Mouse (Mus musculus) heart, embryonic 12.5 days (tissue): ENCODE measurements around the gene Tnrc6c. TPM values are rescaled to one million over a fixed set of nuclear protein-coding genes. Genes with fewer than 3 reads are reported as not detected.

Source experiments
- ATAC-seq: fragments of 200-750 bp; cut with Nextera tagmentation; 2 replicates; pipeline ENCODE4 v1.8.0; 2017; ENCODE audit warnings: moderate TSS enrichment, moderate library complexity; ENCODE audit not compliant: insufficient number of reproducible peaks, low FRiP score
- H3K27ac ChIP-seq: fragments of 300-500 bp; sonication (generic); 2 replicates; pipeline ENCODE4 v1.5.1; 2016; ENCODE audit warnings: mild to moderate bottlenecking, moderate library complexity; ENCODE audit not compliant: poor library complexity, severe bottlenecking
- H3K27me3 ChIP-seq: fragments of 300-500 bp; sonication (generic); replicated peaks from 2 replicates; pipeline ENCODE4 v1.6.1; 2016; ENCODE audit warnings: mild to moderate bottlenecking, moderate library complexity
- H3K36me3 ChIP-seq: fragments of 300-500 bp; sonication (generic); 2 replicates; pipeline ENCODE4 v1.6.1; 2016; ENCODE audit warnings: mild to moderate bottlenecking, moderate library complexity
- H3K4me1 ChIP-seq: fragments of 300-500 bp; sonication (generic); replicated peaks from 2 replicates; pipeline ENCODE4 v1.6.1; 2016; ENCODE audit warnings: mild to moderate bottlenecking
- H3K4me2 ChIP-seq: fragments of 300-500 bp; sonication (generic); 2 replicates; pipeline ENCODE4 v1.6.1; 2016; ENCODE audit warnings: mild to moderate bottlenecking, moderate library complexity
- H3K4me3 ChIP-seq: fragments of 300-500 bp; sonication (generic); 2 replicates; pipeline ENCODE4 v1.5.1; 2016; ENCODE audit warnings: mild to moderate bottlenecking
- H3K9ac ChIP-seq: fragments of 300-500 bp; sonication (generic); 2 replicates; pipeline ENCODE4 v1.6.1; 2016; ENCODE audit warnings: mild to moderate bottlenecking, moderate library complexity
- H3K9me3 ChIP-seq: fragments of 300-500 bp; sonication (generic); replicated peaks from 2 replicates; pipeline ENCODE4 v1.6.1; 2016; ENCODE audit warnings: mild to moderate bottlenecking, moderate library complexity
- WGBS: fragments of 180-500 bp; shearing (Covaris S2); methylation state at CpG from one replicate; pipeline ENCODE4 v1.1.7; 2016; 5-methylcytosine and 5-hydroxymethylcytosine counted together
- polyA plus RNA-seq: library from polyadenylated mRNA; unstranded; fragments of >200 nt; fragmentation: Nextera tagmentation; extraction: Ambion mirVana; gene quantifications from 2 replicates; pipeline ENCODE4 v1.2.1, GENCODE M21; 2016

The Tnrc6c gene
- polyA plus RNA-seq, 1 experiment from 2014 or later = 8.2 TPM

DNA sequence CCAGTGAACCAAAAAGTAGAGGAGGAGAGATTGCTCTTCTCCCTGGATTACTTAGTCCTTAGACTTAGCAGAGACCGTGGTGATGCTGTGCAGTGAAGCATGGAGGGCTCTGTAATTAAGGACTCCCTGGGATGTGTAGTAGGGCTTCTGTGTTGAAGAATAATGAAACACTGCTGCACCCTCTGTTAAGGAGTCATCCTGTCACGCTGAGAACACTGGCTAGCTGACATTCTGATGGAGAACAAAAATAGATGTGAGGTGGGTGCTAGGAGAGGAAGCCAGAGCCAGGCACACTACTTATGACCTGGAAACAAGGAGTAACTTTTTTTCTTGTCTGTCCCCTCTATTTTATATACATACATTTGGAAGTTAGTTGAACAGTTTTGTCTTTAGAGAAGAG, 22.6 kb downstream of the Tnrc6c start:
- WGBS = 34% methylated on average over 2 of the region's 2 CpGs

GRCm38 (mm10) chr11:117677111-117677510, 23.0 kb downstream of the Tnrc6c start:
- Histone ChIP-seq H3K27me3 (no peaks in the 10 kb centered on the region), H3K9ac (0 out of 2 replicates have a peak overlapping the region, but pooled peaks have one; percentile 13), H3K27ac (peak overlapping the region; percentile 76), H3K4me2 (peak overlapping the region; percentile 34; the same call in 1 of the 2 replicates), H3K36me3 (no peaks in the 10 kb centered on the region), H3K9me3 (no peaks in the 10 kb centered on the region), H3K4me3 (no peak overlapping the region), H3K4me1 (peaks cover 29% of the 10 kb centered on the region)
- no peak for ATAC-seq
- WGBS = 53% methylated on average over 3 of the region's 3 CpGs

More for the DNA sequence above, 22.6 kb downstream of the Tnrc6c start:
- Histone ChIP-seq H3K4me1 (peaks cover 29% of the 10 kb centered on the region), H3K9me3 (no peaks in the 10 kb centered on the region), H3K36me3 (no peaks in the 10 kb centered on the region), H3K4me2 (peak overlapping the region; percentile 34), H3K4me3 (no peak overlapping the region), H3K27ac (peak overlapping the region; percentile 76), H3K9ac (no peak overlapping the region), H3K27me3 (no peaks in the 10 kb centered on the region)
- ATAC-seq = no peak

DNA sequence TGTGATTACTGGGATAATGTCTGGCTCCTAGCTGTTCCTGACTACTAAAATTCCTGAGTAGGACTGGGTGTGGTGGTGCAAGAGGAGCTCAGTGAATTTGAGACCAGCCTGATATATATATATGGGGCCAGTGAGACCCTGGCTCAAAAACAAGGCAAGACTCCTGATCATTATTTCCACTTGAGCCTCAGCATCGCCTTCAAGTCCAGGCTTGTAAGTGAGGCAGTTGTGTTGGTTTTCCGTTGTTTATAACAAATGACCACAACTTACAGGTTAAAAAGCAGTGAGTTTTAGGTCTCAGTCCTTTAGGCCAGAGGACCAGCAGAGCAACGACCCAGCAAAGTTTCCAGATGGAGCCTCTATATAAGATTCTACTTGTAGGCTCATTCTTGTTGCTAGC, 23.5 kb downstream of the Tnrc6c start:
- ATAC-seq = no peak
- Histone ChIP-seq H3K4me2 (no peak overlapping the region), H3K9ac (0 out of 2 replicates have a peak overlapping the region, but pooled peaks have one; percentile 13), H3K27ac (no peak overlapping the region), H3K36me3 (no peaks in the 10 kb centered on the region), H3K9me3 (no peaks in the 10 kb centered on the region), H3K4me1 (peaks cover 34% of the 10 kb centered on the region), H3K4me3 (no peak overlapping the region), H3K27me3 (no peaks in the 10 kb centered on the region)
- 84% methylated on average over 3 of the region's 3 CpGs for WGBS

DNA sequence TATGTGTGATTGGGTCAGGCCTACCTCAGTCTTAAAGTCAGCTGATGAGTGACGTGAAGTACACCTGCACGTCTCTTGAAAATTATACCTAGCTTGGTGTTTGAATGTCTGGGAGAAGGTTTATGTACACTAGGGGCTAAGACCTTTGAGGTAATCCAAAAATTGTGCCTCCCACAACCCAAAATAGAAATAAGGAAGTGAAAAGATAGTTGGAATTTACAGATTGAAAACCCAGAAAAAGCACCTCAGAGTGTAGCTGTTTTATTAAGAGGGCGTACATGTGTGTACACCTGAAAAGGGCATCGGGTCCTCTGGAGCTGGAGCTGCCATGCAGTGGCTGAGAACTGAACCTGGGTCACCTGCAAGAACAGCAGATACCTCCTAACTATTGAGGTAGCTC, 24.1 kb downstream of the Tnrc6c start:
- Histone ChIP-seq H3K9ac (no peak overlapping the region), H3K4me2 (no peak overlapping the region), H3K27ac (no peak overlapping the region), H3K4me1 (peaks cover 37% of the 10 kb centered on the region), H3K4me3 (no peak overlapping the region), H3K36me3 (no peaks in the 10 kb centered on the region), H3K27me3 (no peaks in the 10 kb centered on the region), H3K9me3 (no peaks in the 10 kb centered on the region)
- 90% methylated on average over 4 of the region's 4 CpGs for WGBS
- no peak for ATAC-seq

- WGBS = 36% methylated on average over 2 of the region's 2 CpGs
- Histone ChIP-seq H3K4me2 (no peak overlapping the region), H3K27me3 (no peaks in the 10 kb centered on the region), H3K9me3 (no peaks in the 10 kb centered on the region), H3K9ac (no peak overlapping the region), H3K4me3 (no peak overlapping the region), H3K27ac (no peak overlapping the region), H3K36me3 (no peaks in the 10 kb centered on the region), H3K4me1 (peaks cover 37% of the 10 kb centered on the region)
- ATAC-seq = no peak
Observed at GRCm38 (mm10) chr11:117678740-117679139, 24.7 kb downstream of the Tnrc6c start.

- Histone ChIP-seq H3K36me3 (no peaks in the 10 kb centered on the region), H3K27me3 (no peaks in the 10 kb centered on the region), H3K9me3 (no peaks in the 10 kb centered on the region), H3K9ac (no peak overlapping the region), H3K27ac (no peak overlapping the region), H3K4me3 (no peak overlapping the region), H3K4me1 (peaks cover 52% of the 10 kb centered on the region), H3K4me2 (no peak overlapping the region)
- ATAC-seq = no peak
- 42% methylated on average over 5 of the region's 5 CpGs for WGBS
Observed at GRCm38 (mm10) chr11:117684640-117685039, 30.6 kb downstream of the Tnrc6c start.

DNA sequence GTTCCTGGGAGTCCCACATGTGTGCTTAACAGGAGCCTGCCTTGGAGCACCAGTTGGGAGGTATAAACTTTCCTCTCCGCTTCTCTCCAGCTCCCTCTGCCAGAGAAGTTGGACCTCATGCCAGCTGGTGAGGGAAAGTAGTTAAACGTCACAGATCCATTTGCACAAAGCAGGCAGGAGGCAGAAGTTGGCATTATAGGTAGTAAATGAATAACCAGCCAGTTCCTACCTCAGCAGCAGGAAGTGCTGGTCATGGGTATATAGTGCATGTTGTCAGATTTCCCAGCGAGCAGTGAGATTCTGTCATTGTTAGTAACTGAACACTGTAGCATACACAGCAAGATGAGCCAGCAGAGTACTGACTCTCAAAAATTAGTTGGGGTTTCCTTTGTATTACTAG, 31.4 kb downstream of the Tnrc6c start:
- no peak for ATAC-seq
- WGBS = 73% methylated on average over 3 of the region's 3 CpGs

DNA sequence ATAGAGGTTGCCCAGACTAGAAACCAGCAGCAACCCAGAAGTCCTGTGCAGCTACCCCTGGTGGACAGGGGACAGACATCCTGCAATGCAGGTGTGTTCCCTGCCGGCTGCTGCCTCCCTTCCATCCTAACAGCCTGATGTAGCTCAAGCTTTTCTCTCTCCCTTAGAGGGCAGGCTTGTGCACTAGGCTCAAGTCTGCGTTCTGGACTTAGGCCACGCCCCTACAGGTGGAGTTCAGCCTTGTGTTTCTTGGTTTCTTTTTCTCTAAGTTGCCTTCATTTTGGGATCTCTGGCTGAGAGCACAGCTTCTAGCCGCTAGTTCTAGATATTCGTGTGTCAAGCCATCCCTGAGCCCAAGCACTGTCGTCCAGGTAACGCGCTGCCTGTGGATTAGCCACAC, 31.9 kb downstream of the Tnrc6c start:
- H3K9ac ChIP-seq = no peak overlapping the region
- H3K36me3 ChIP-seq = no peaks in the 10 kb centered on the region
- H3K4me2 ChIP-seq = no peak overlapping the region
- no peak; the same call in 1 of the 2 replicates for ATAC-seq
- peaks cover 52% of the 10 kb centered on the region for H3K4me1 ChIP-seq
- no peaks in the 10 kb centered on the region for H3K9me3 ChIP-seq
- no peak overlapping the region for H3K4me3 ChIP-seq
- 59% methylated on average over 8 of the region's 8 CpGs for WGBS
- no peaks in the 10 kb centered on the region for H3K27me3 ChIP-seq
- H3K27ac ChIP-seq = no peak overlapping the region

More for the DNA sequence above, 31.4 kb downstream of the Tnrc6c start:
- Histone ChIP-seq H3K9me3 (no peaks in the 10 kb centered on the region), H3K27me3 (no peaks in the 10 kb centered on the region), H3K36me3 (no peaks in the 10 kb centered on the region), H3K27ac (no peak overlapping the region), H3K9ac (no peak overlapping the region), H3K4me3 (no peak overlapping the region), H3K4me2 (no peak overlapping the region), H3K4me1 (peaks cover 52% of the 10 kb centered on the region)

- WGBS = 65% methylated on average over 2 of the region's 2 CpGs
- ATAC-seq = no peak
- Histone ChIP-seq H3K9ac (no peak overlapping the region), H3K4me1 (peaks cover 64% of the 10 kb centered on the region), H3K9me3 (no peaks in the 10 kb centered on the region), H3K4me2 (no peak overlapping the region), H3K27ac (no peak overlapping the region), H3K36me3 (no peaks in the 10 kb centered on the region), H3K4me3 (no peak overlapping the region), H3K27me3 (no peaks in the 10 kb centered on the region)
Observed at GRCm38 (mm10) chr11:117688603-117689002, 34.5 kb downstream of the Tnrc6c start.

DNA sequence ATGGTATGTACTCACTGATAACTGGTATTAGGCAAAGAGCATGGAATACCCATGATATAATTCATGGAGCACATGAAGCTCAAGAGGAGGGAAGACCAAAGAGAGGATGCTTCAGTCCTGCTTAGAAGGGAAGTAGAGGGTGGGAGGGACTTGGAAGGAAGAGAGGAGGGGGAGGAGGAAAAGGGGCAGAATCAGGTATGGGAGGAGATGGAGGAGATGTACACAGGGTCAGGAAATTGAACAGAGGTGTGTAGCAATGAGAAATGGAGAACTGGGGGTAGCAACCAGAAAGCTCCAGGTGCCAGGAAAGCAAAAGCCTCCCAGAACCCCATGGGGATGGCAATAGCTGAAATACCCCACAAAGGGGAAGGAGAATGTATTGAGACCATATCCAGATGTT, 37.2 kb downstream of the Tnrc6c start:
- Histone ChIP-seq H3K9me3 (no peaks in the 10 kb centered on the region), H3K27ac (no peak overlapping the region), H3K27me3 (no peaks in the 10 kb centered on the region), H3K4me2 (no peak overlapping the region), H3K36me3 (no peaks in the 10 kb centered on the region), H3K9ac (no peak overlapping the region), H3K4me3 (no peak overlapping the region), H3K4me1 (peaks cover 60% of the 10 kb centered on the region)
- ATAC-seq = no peak

DNA sequence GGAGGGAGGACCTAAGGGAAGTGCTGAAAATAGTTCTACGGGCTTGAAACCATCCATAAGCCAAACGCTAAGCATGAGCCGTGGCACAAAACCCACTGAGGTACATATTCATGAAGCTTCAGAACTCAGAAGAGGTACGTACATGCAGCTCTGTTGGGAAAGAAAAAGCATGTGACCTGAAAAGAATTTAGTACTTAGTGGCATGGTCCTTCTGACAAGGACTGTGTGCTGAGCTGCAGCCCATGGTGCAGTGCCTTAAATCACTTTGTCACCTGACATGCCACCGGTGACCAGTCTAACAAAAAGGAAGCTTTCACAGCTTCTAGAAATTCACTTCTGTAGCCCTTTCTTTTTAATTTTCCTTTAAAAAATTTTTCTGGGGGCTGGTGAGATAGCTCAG, 40.0 kb downstream of the Tnrc6c start:
- H3K4me2 ChIP-seq = no peak overlapping the region
- peaks cover 54% of the 10 kb centered on the region for H3K4me1 ChIP-seq
- WGBS = 72% methylated on average over 5 of the region's 5 CpGs

GRCm38 (mm10) chr11:117696585-117696984, 42.5 kb downstream of the Tnrc6c start:
- H3K4me2 ChIP-seq = no peak overlapping the region
- H3K4me3 ChIP-seq = no peak overlapping the region
- 70% methylated on average over 6 of the region's 6 CpGs for WGBS
- ATAC-seq = no peak
- H3K27ac ChIP-seq = no peak overlapping the region; the same call in 1 of the 2 replicates
- H3K4me1 ChIP-seq = peaks cover 52% of the 10 kb centered on the region
- H3K27me3 ChIP-seq = no peaks in the 10 kb centered on the region
- no peaks in the 10 kb centered on the region for H3K9me3 ChIP-seq
- H3K9ac ChIP-seq = no peak overlapping the region
- no peaks in the 10 kb centered on the region; the same call in 1 of the 2 replicates for H3K36me3 ChIP-seq

More for the DNA sequence above, 40.0 kb downstream of the Tnrc6c start:
- Histone ChIP-seq H3K4me3 (no peak overlapping the region), H3K36me3 (no peaks in the 10 kb centered on the region), H3K27ac (peak overlapping the region; percentile 39; the same call in 1 of the 2 replicates), H3K9ac (no peak overlapping the region), H3K9me3 (no peaks in the 10 kb centered on the region), H3K27me3 (no peaks in the 10 kb centered on the region)
- no peak for ATAC-seq
